Comparison of ENCODE assay signal across 17 mouse cellular contexts in genomic region chr7:66194511-66194910, GRCm38 (mm10).
DNase-seq lines count a peak whose midpoint lies in the region; ATAC-seq and TF ChIP-seq lines count a peak whose summit lies in the region.
"Had no signal": no experiment of that assay in that cellular context is flagged by ENCODE, and none has a peak within 500 bp of the region (broad histone marks: within the 10 kb centered on the region; RNA-seq: fewer than 3 reads in every experiment).

No protein-coding gene starts in this region.

- TF ChIP-seq RAD21 in CH12.LX (IDR thresholded peaks at IDR 0.05; ENCODE audit: low read depth, low read length), result no peak; the same call in 1 of the 2 replicates

- dilution Hi-C loops in CH12.LX (cut with MboI; ENCODE audit: extremely low pct_ligation_motif_present, extremely low pct_unique_long_range_greater_than_20kb, low sequenced_read_pairs), result no loop called here

- no peak overlapping the region for H3K4me3 ChIP-seq in heart, embryonic 13.5 days
- H3K4me3 ChIP-seq in CH12.LX (replicated peaks in 1 of 3; ENCODE audit: low read depth in 2 of 3, low read length in 2 of 3, poor library complexity in 1 of 3), result peak overlapping the region in 1 of 3 experiments; percentile 3
- no peak overlapping the region for H3K4me3 ChIP-seq in liver, embryonic 16.5 days (ENCODE audit: low read depth, low read length)
- H3K4me3 ChIP-seq: embryonic facial prominence, embryonic 13.5 days; hindbrain, embryonic 15.5 days; stomach, embryonic 15.5 days had no signal

- TF ChIP-seq POLR2A in CH12.LX (IDR thresholded peaks at IDR 0.05; ENCODE audit: low read depth, low read length), result no peak

- H3K79me2 ChIP-seq in CH12.LX (replicated peaks; ENCODE audit: control insufficient read depth, extremely low read depth, insufficient read depth, poor library complexity, severe bottlenecking), result no peaks in the 10 kb centered on the region

- H3K27ac ChIP-seq in heart, embryonic 13.5 days (replicated peaks), result peak overlapping the region; percentile 96
- no peak overlapping the region for H3K27ac ChIP-seq in CH12.LX (ENCODE audit: insufficient read depth, low read depth)
- peak overlapping the region; percentile 99 for H3K27ac ChIP-seq in liver, embryonic 16.5 days (ENCODE audit: low read length)
- H3K27ac ChIP-seq: embryonic facial prominence, embryonic 13.5 days; hindbrain, embryonic 15.5 days; kidney, postnatal 0 days; stomach, embryonic 15.5 days had no signal

- 75% methylated on average over 3 of the region's 3 CpGs for WGBS in heart, embryonic 13.5 days
- WGBS in liver, embryonic 16.5 days (ENCODE audit: insufficient replicate concordance), result 49% methylated on average over 3 of the region's 3 CpGs

- no peaks in the 10 kb centered on the region for H3K9me3 ChIP-seq in heart, embryonic 13.5 days
- H3K9me3 ChIP-seq in CH12.LX (replicated peaks; ENCODE audit: low read length), result no peaks in the 10 kb centered on the region
- H3K9me3 ChIP-seq in liver, embryonic 16.5 days (replicated peaks; ENCODE audit: control insufficient read depth, low read length), result no peaks in the 10 kb centered on the region
- H3K9me3 ChIP-seq: embryonic facial prominence, embryonic 13.5 days; hindbrain, embryonic 15.5 days; stomach, embryonic 15.5 days had no signal

- H3K27me3 ChIP-seq in heart, embryonic 13.5 days (replicated peaks), result no peaks in the 10 kb centered on the region
- no peaks in the 10 kb centered on the region for H3K27me3 ChIP-seq in CH12.LX (replicated peaks)
- no peaks in the 10 kb centered on the region for H3K27me3 ChIP-seq in liver, embryonic 16.5 days (ENCODE audit: control insufficient read depth, insufficient read depth, low read depth, low read length)
- H3K27me3 ChIP-seq: embryonic facial prominence, embryonic 13.5 days; hindbrain, embryonic 15.5 days; stomach, embryonic 15.5 days had no signal

- DNase-seq in heart, postnatal 10 days, result no peak
- DNase-seq in 3T3-L1 (ENCODE audit: low read depth, low spot score), result peak; percentile 20
- peak; percentile 96 for DNase-seq in CH12.LX (ENCODE audit: extremely low read depth)
- no peak for DNase-seq in layer of hippocampus, adult 11-12 months (ENCODE audit: low spot score)
- DNase-seq in cerebellum, adult 11-12 months, result no peak
- no peak for DNase-seq in adrenal gland, postnatal 4 days (ENCODE audit: low spot score in 2 of 2)
- DNase-seq: cerebellum, adult 11 months; lung, embryonic 14.5 days; right cerebral cortex, postnatal 14 days; thymus, postnatal 14 days had no signal

- H3K4me2 ChIP-seq in heart, embryonic 13.5 days, result no peak overlapping the region
- peak overlapping the region; percentile 2; the same call in 1 of the 2 replicates for H3K4me2 ChIP-seq in CH12.LX (ENCODE audit: insufficient read depth, low read depth, poor library complexity, severe bottlenecking)
- H3K4me2 ChIP-seq in liver, embryonic 16.5 days (ENCODE audit: low read depth, low read length), result no peak overlapping the region
- H3K4me2 ChIP-seq: embryonic facial prominence, embryonic 13.5 days; hindbrain, embryonic 15.5 days; lung, embryonic 14.5 days; stomach, embryonic 15.5 days had no signal

- no peaks in the 10 kb centered on the region for H3K36me3 ChIP-seq in heart, embryonic 13.5 days
- H3K36me3 ChIP-seq in CH12.LX (replicated peaks in 1 of 2; ENCODE audit: control insufficient read depth in 1 of 2, insufficient read depth in 1 of 2, low read length in 1 of 2), result no peaks in the 10 kb centered on the region
- no peaks in the 10 kb centered on the region for H3K36me3 ChIP-seq in liver, embryonic 16.5 days (ENCODE audit: control insufficient read depth, insufficient read depth)
- H3K36me3 ChIP-seq: embryonic facial prominence, embryonic 13.5 days; hindbrain, embryonic 15.5 days; stomach, embryonic 15.5 days had no signal

- no peak for ATAC-seq in heart, embryonic 13.5 days (ENCODE audit: extremely low read depth, insufficient number of reproducible peaks, low FRiP score, low TSS enrichment)
- no peak for ATAC-seq in liver, embryonic 16.5 days (ENCODE audit: low read depth)
- ATAC-seq: intestine, postnatal 0 days had no signal

- H3K4me1 ChIP-seq in heart, embryonic 13.5 days, result peaks cover 55% of the 10 kb centered on the region
- H3K4me1 ChIP-seq in CH12.LX (ENCODE audit: control insufficient read depth in 1 of 2, insufficient read depth in 2 of 2), result peaks cover 27 to 59% of the 10 kb centered on the region in 2 experiments
- H3K4me1 ChIP-seq in liver, embryonic 16.5 days (ENCODE audit: control insufficient read depth, low read depth, low read length), result peaks cover 67% of the 10 kb centered on the region

- no peak overlapping the region; the same call in none of the 2 replicates for H3K9ac ChIP-seq in heart, embryonic 13.5 days
- no peak overlapping the region for H3K9ac ChIP-seq in CH12.LX (ENCODE audit: insufficient read depth, low read depth)
- 0 out of 2 replicates have a peak overlapping the region, but pooled peaks have one; percentile 19 for H3K9ac ChIP-seq in liver, embryonic 16.5 days (ENCODE audit: low read depth, low read length)
- H3K9ac ChIP-seq: embryonic facial prominence, embryonic 13.5 days; hindbrain, embryonic 15.5 days; lung, embryonic 14.5 days; stomach, embryonic 15.5 days had no signal

- TF ChIP-seq CTCF in CH12.LX (conservative IDR thresholded peaks at IDR 0.05 in 1 of 2, IDR thresholded peaks at IDR 0.05 in 1 of 2; ENCODE audit: low read depth in 2 of 2, low read length in 2 of 2), result no peak

- in situ Hi-C loops in CH12.LX (cut with MboI; ENCODE audit: low pct_ligation_motif_present, low pct_unique_long_range_greater_than_20kb, low sequenced_read_pairs), result no loop called here

- peak; percentile 82 for TF ChIP-seq EP300 in CH12.LX (IDR thresholded peaks at IDR 0.05; ENCODE audit: low read length)

- intact Hi-C loops in heart, postnatal 10 days (cut with DNase I), result no loop called here

TF ChIP-seq in CH12.LX, 34 proteins besides CTCF, POLR2A, EP300 and RAD21:
- no peak for TF ChIP-seq ZKSCAN1 (IDR thresholded peaks at IDR 0.05; ENCODE audit: borderline replicate concordance, low read depth, low read length)
- peak; percentile 73; the same call in 1 of the 2 replicates for TF ChIP-seq MEF2A (IDR thresholded peaks at IDR 0.05; ENCODE audit: borderline replicate concordance, low read depth, low read length)
- TF ChIP-seq ETS1 (conservative IDR thresholded peaks at IDR 0.05; ENCODE audit: low read depth, low read length), result peak; percentile 92
- TF ChIP-seq UBTF (IDR thresholded peaks at IDR 0.05; ENCODE audit: low read depth, low read length), result no peak
- no peak for TF ChIP-seq MAX (IDR thresholded peaks at IDR 0.05; ENCODE audit: low read length)
- no peak for TF ChIP-seq JUND (conservative IDR thresholded peaks at IDR 0.05; ENCODE audit: low read depth, low read length)
- no peak for TF ChIP-seq MXI1 (IDR thresholded peaks at IDR 0.05; ENCODE audit: low read depth, low read length)
- TF ChIP-seq USF2 (conservative IDR thresholded peaks at IDR 0.05; ENCODE audit: low read depth, low read length), result no peak
- no peak for TF ChIP-seq USF1 (IDR thresholded peaks at IDR 0.05; ENCODE audit: low read depth, low read length)
- TF ChIP-seq MYC (IDR thresholded peaks at IDR 0.05; ENCODE audit: low read depth, low read length), result no peak
- peak; percentile 82; the same call in 1 of the 2 replicates for TF ChIP-seq MAZ (IDR thresholded peaks at IDR 0.05; ENCODE audit: low read depth, low read length)
- TF ChIP-seq SMC3 (IDR thresholded peaks at IDR 0.05; ENCODE audit: low read depth, low read length), result no peak
- TF ChIP-seq TCF12 (IDR thresholded peaks at IDR 0.05; ENCODE audit: low read depth, low read length), result peak; percentile 98
- TF ChIP-seq CHD2 (IDR thresholded peaks at IDR 0.05; ENCODE audit: low read length), result peak; percentile 87
- peak; percentile 71 for TF ChIP-seq IRF4 (IDR thresholded peaks at IDR 0.05; ENCODE audit: low read depth, low read length)
- TF ChIP-seq CHD1 (IDR thresholded peaks at IDR 0.05; ENCODE audit: low read depth, low read length), result no peak
- no peak for TF ChIP-seq TBP (conservative IDR thresholded peaks at IDR 0.05; ENCODE audit: low read depth, low read length)
- TF ChIP-seq GABPA (IDR thresholded peaks at IDR 0.05; ENCODE audit: insufficient replicate concordance, low read depth, low read length), result no peak
- TF ChIP-seq PAX5 (IDR thresholded peaks at IDR 0.05; ENCODE audit: low read length), result no peak
- no peak for TF ChIP-seq NRF1 (IDR thresholded peaks at IDR 0.05; ENCODE audit: low read depth, low read length)
- TF ChIP-seq ZMIZ1 (IDR thresholded peaks at IDR 0.05; ENCODE audit: low read depth, low read length), result no peak
- TF ChIP-seq MAFK (IDR thresholded peaks at IDR 0.05; ENCODE audit: insufficient replicate concordance, low read length), result 0 out of 2 replicates have a peak, but pooled peaks have one; percentile 48
- no peak for TF ChIP-seq POLR2AphosphoS2 (IDR thresholded peaks at IDR 0.05; ENCODE audit: low read depth, low read length)
- TF ChIP-seq RCOR1 (conservative IDR thresholded peaks at IDR 0.05; ENCODE audit: low read depth, low read length), result no peak
- TF ChIP-seq ZC3H11A (IDR thresholded peaks at IDR 0.05; ENCODE audit: low read depth, low read length), result no peak
- peak; percentile 64 for TF ChIP-seq BHLHE40 (IDR thresholded peaks at IDR 0.05; ENCODE audit: low read depth, low read length)
- no peak for TF ChIP-seq NELFE (IDR thresholded peaks at IDR 0.05; ENCODE audit: low read depth, low read length)
- TF ChIP-seq ZNF384 (IDR thresholded peaks at IDR 0.05; ENCODE audit: low read depth, low read length), result no peak
- 0 out of 2 replicates have a peak, but pooled peaks have one; percentile 20 for TF ChIP-seq ELF1 (IDR thresholded peaks at IDR 0.05; ENCODE audit: low read depth, low read length)
- 0 out of 2 replicates have a peak, but pooled peaks have one; percentile 16 for TF ChIP-seq HCFC1 (IDR thresholded peaks at IDR 0.05; ENCODE audit: low read depth, low read length)
- no peak for TF ChIP-seq KAT2A (IDR thresholded peaks at IDR 0.05; ENCODE audit: insufficient replicate concordance, low read length)
- no peak for TF ChIP-seq JUN (IDR thresholded peaks at IDR 0.05; ENCODE audit: insufficient read depth, low read depth, low read length)
- no peak for TF ChIP-seq E2F4 (IDR thresholded peaks at IDR 0.05; ENCODE audit: insufficient replicate concordance, low read depth, low read length)
- 0 out of 2 replicates have a peak, but pooled peaks have one; percentile 37 for TF ChIP-seq SIN3A (IDR thresholded peaks at IDR 0.05; ENCODE audit: low read length)

Comparison
In these comparisons a context has a peak if more than half of its experiments do, and no peak if none do; other contexts are left out.
1. DNase-seq: peak in 3T3-L1 (single experiment) and CH12.LX (single experiment); none in heart, postnatal 10 days (0 of 2), layer of hippocampus, adult 11-12 months (single experiment), cerebellum, adult 11-12 months (single experiment) and adrenal gland, postnatal 4 days (0 of 2).